In genomic region chr7:113249134-113249825, GRCm38 (mm10) we compare ENCODE assay signal across 8 mouse cellular contexts. TPM values are rescaled to one million over a fixed set of nuclear protein-coding genes. Genes with fewer than 3 reads are reported as not detected.
DNase-seq lines count a peak whose midpoint lies in the region; ATAC-seq and TF ChIP-seq lines count a peak whose summit lies in the region.

No protein-coding gene starts in this region.

- H3K36me3 ChIP-seq in midbrain, embryonic 16.5 days (ENCODE audit: control insufficient read depth, insufficient read depth, low read length): no peaks in the 10 kb centered on the region
- no peaks in the 10 kb centered on the region for H3K36me3 ChIP-seq in liver, postnatal 0 days (replicated peaks; ENCODE audit: insufficient read depth, low read length)

- H3K27me3 ChIP-seq in midbrain, embryonic 16.5 days (ENCODE audit: control insufficient read depth, insufficient read depth, low read depth, low read length): no peaks in the 10 kb centered on the region
- H3K27me3 ChIP-seq in liver, postnatal 0 days (ENCODE audit: insufficient read depth, low read length): no peaks in the 10 kb centered on the region

- TF ChIP-seq EP300 in liver, postnatal 0 days (IDR thresholded peaks at IDR 0.05; ENCODE audit: low read depth): no peak

- no peak overlapping the region for H3K4me3 ChIP-seq in midbrain, embryonic 16.5 days (ENCODE audit: low read depth, low read length)
- H3K4me3 ChIP-seq in liver, postnatal 0 days (ENCODE audit: low read depth, low read length): no peak overlapping the region

- H3K9ac ChIP-seq in midbrain, embryonic 16.5 days (ENCODE audit: low read depth, low read length): no peak overlapping the region
- H3K9ac ChIP-seq in liver, postnatal 0 days (replicated peaks): no peak overlapping the region

- no peak for TF ChIP-seq CTCF in liver, postnatal 0 days (IDR thresholded peaks at IDR 0.05; ENCODE audit: low read depth)

- peak overlapping the region; percentile 54; the same call in 1 of the 2 replicates for H3K27ac ChIP-seq in midbrain, embryonic 16.5 days (ENCODE audit: low read length)
- no peak overlapping the region for H3K27ac ChIP-seq in liver, postnatal 0 days (ENCODE audit: low read depth)

- peaks cover 41% of the 10 kb centered on the region for H3K4me1 ChIP-seq in midbrain, embryonic 16.5 days (ENCODE audit: control insufficient read depth, insufficient read depth, low read length)
- peaks cover 15% of the 10 kb centered on the region for H3K4me1 ChIP-seq in liver, postnatal 0 days (ENCODE audit: insufficient read depth)

- no peaks in the 10 kb centered on the region for H3K9me3 ChIP-seq in midbrain, embryonic 16.5 days (replicated peaks; ENCODE audit: control insufficient read depth, low read length, poor library complexity, severe bottlenecking)
- H3K9me3 ChIP-seq in liver, postnatal 0 days (ENCODE audit: low read length): no peaks in the 10 kb centered on the region

- DNase-seq in kidney, adult 11 months: peak; percentile 23
- DNase-seq in kidney, adult 9 months: no peak
- DNase-seq in brain, adult 2 months (ENCODE audit: low read depth, low spot score): peak; percentile 94
- peak; percentile 57 to 73 for DNase-seq in frontal cortex, postnatal 14 days (ENCODE audit: low spot score in 2 of 2)
- peak; percentile 71 to 86 for DNase-seq in layer of hippocampus, postnatal 14 days (ENCODE audit: low spot score in 2 of 2)
- no peak for DNase-seq in thymus, postnatal 36 days
- DNase-seq in liver, postnatal 0 days: no peak

- WGBS in midbrain, embryonic 16.5 days: 43% methylated on average over 16 of the region's 16 CpGs
- WGBS in liver, postnatal 0 days (ENCODE audit: insufficient replicate concordance): 70% methylated on average over 16 of the region's 16 CpGs

- no peak for ATAC-seq in midbrain, embryonic 16.5 days
- ATAC-seq in liver, postnatal 0 days: no peak

- H3K4me2 ChIP-seq in midbrain, embryonic 16.5 days (ENCODE audit: low read length): no peak overlapping the region
- H3K4me2 ChIP-seq in liver, postnatal 0 days (ENCODE audit: low read depth, low read length): no peak overlapping the region

RNA-seq across cellular contexts. Expression of gene Arntl, which starts 42.0 kb away (rescaled TPM):
- 10 to 100 TPM; 23.5 to 28.6 TPM for total RNA-seq in layer of hippocampus, postnatal 14 days (2021)
- polyA plus RNA-seq in midbrain, embryonic 16.5 days (2015; fragmentation: Nextera tagmentation; extraction: Ambion mirVana): 21.0 and 22.8 TPM in 2 replicates
- 7.0 and 8.9 TPM in 2 replicates for polyA plus RNA-seq in liver, postnatal 0 days (2015; fragmentation: Nextera tagmentation; extraction: Ambion mirVana)

Comparison
In these comparisons a context has a peak if more than half of its experiments do, and no peak if none do; other contexts are left out.
1. DNase-seq: peak in kidney, adult 11 months (single experiment), brain, adult 2 months (single experiment), frontal cortex, postnatal 14 days (2 of 2) and layer of hippocampus, postnatal 14 days (2 of 2); none in kidney, adult 9 months (single experiment), thymus, postnatal 36 days (0 of 2) and liver, postnatal 0 days (single experiment).